ENCODE assay signal across 10 mouse cellular contexts in genomic region chr2:132497412-132498135, GRCm38 (mm10).
DNase-seq lines count a peak whose midpoint lies in the region; ATAC-seq and TF ChIP-seq lines count a peak whose summit lies in the region.
"Had no signal": no experiment of that assay in that cellular context is flagged by ENCODE, and none has a peak within 500 bp of the region (broad histone marks: within the 10 kb centered on the region; RNA-seq: fewer than 3 reads in every experiment).

No protein-coding gene starts in this region.

- H3K4me3 ChIP-seq in liver, postnatal 0 days (ENCODE audit: low read depth, low read length), result no peak overlapping the region
- no peak overlapping the region for H3K4me3 ChIP-seq in liver, embryonic 12.5 days
- no peak overlapping the region for H3K4me3 ChIP-seq in midbrain, embryonic 14.5 days (replicated peaks; ENCODE audit: low read depth, low read length)
- H3K4me3 ChIP-seq: liver, embryonic 13.5 days had no signal

- H3K9ac ChIP-seq in liver, postnatal 0 days (replicated peaks), result no peak overlapping the region
- H3K9ac ChIP-seq in liver, embryonic 12.5 days, result no peak overlapping the region
- H3K9ac ChIP-seq in midbrain, embryonic 14.5 days (replicated peaks; ENCODE audit: low read length), result no peak overlapping the region
- H3K9ac ChIP-seq: liver, embryonic 13.5 days had no signal

- H3K36me3 ChIP-seq in liver, postnatal 0 days (replicated peaks; ENCODE audit: insufficient read depth, low read length), result no peaks in the 10 kb centered on the region
- no peaks in the 10 kb centered on the region for H3K36me3 ChIP-seq in liver, embryonic 12.5 days
- no peaks in the 10 kb centered on the region for H3K36me3 ChIP-seq in midbrain, embryonic 14.5 days (ENCODE audit: control insufficient read depth, insufficient read depth, low read length)
- H3K36me3 ChIP-seq: liver, embryonic 13.5 days had no signal

- H3K4me1 ChIP-seq in liver, postnatal 0 days (ENCODE audit: insufficient read depth), result no peaks in the 10 kb centered on the region
- H3K4me1 ChIP-seq in liver, embryonic 12.5 days, result no peaks in the 10 kb centered on the region
- H3K4me1 ChIP-seq in midbrain, embryonic 14.5 days (ENCODE audit: control insufficient read depth, insufficient read depth, low read length), result no peaks in the 10 kb centered on the region
- H3K4me1 ChIP-seq: liver, embryonic 13.5 days had no signal

- TF ChIP-seq EP300 in liver, postnatal 0 days (IDR thresholded peaks at IDR 0.05; ENCODE audit: low read depth), result no peak

- H3K27me3 ChIP-seq in liver, postnatal 0 days (ENCODE audit: insufficient read depth, low read length), result no peaks in the 10 kb centered on the region
- H3K27me3 ChIP-seq in liver, embryonic 12.5 days (replicated peaks), result no peaks in the 10 kb centered on the region
- no peaks in the 10 kb centered on the region for H3K27me3 ChIP-seq in midbrain, embryonic 14.5 days (ENCODE audit: control insufficient read depth, insufficient read depth, low read length)

- no peak overlapping the region for H3K27ac ChIP-seq in liver, postnatal 0 days (ENCODE audit: low read depth)
- no peak overlapping the region for H3K27ac ChIP-seq in liver, embryonic 12.5 days
- H3K27ac ChIP-seq in midbrain, embryonic 14.5 days (replicated peaks; ENCODE audit: low read depth, low read length), result no peak overlapping the region
- H3K27ac ChIP-seq: liver, embryonic 13.5 days had no signal

- H3K4me2 ChIP-seq in liver, postnatal 0 days (ENCODE audit: low read depth, low read length), result no peak overlapping the region
- H3K4me2 ChIP-seq in liver, embryonic 12.5 days, result no peak overlapping the region
- H3K4me2 ChIP-seq in midbrain, embryonic 14.5 days (ENCODE audit: low read length), result no peak overlapping the region
- H3K4me2 ChIP-seq: liver, embryonic 13.5 days had no signal

- DNase-seq in cerebellum, adult 9-10 months, result peak; percentile 33
- no peak for DNase-seq in cerebellum, adult 18-20 months
- DNase-seq in liver, postnatal 0 days, result no peak
- DNase-seq in midbrain, embryonic 14.5 days, result peak; percentile 76
- DNase-seq in adrenal gland, adult 18-20 months (ENCODE audit: low spot score in 2 of 2), result no peak
- no peak for DNase-seq in urinary bladder, postnatal 25 days (ENCODE audit: low spot score)
- DNase-seq: kidney, adult 18-20 months; liver, embryonic 13.5 days had no signal

- no peaks in the 10 kb centered on the region for H3K9me3 ChIP-seq in liver, postnatal 0 days (ENCODE audit: low read length)
- H3K9me3 ChIP-seq in liver, embryonic 12.5 days (replicated peaks), result no peaks in the 10 kb centered on the region
- no peaks in the 10 kb centered on the region for H3K9me3 ChIP-seq in midbrain, embryonic 14.5 days (ENCODE audit: control insufficient read depth, low read length)
- H3K9me3 ChIP-seq: liver, embryonic 13.5 days had no signal

- 68% methylated on average over 7 of the region's 7 CpGs for WGBS in liver, postnatal 0 days (ENCODE audit: insufficient replicate concordance)
- 70% methylated on average over 7 of the region's 7 CpGs for WGBS in liver, embryonic 12.5 days (ENCODE audit: insufficient replicate concordance)
- 84% methylated on average over 7 of the region's 7 CpGs for WGBS in midbrain, embryonic 14.5 days

- TF ChIP-seq CTCF in liver, postnatal 0 days (IDR thresholded peaks at IDR 0.05; ENCODE audit: low read depth), result peak; percentile 59

- no peak for ATAC-seq in liver, postnatal 0 days
- no peak for ATAC-seq in liver, embryonic 12.5 days
- peak; percentile 88 for ATAC-seq in common myeloid progenitor, adult 5-6 weeks (replicated peaks; ENCODE audit: low read depth, poor library complexity, severe bottlenecking)
- ATAC-seq in midbrain, embryonic 14.5 days (ENCODE audit: low FRiP score, low TSS enrichment), result peak; percentile 46; the same call in 1 of the 2 replicates

Comparison
In these comparisons a context has a peak if more than half of its experiments do, and no peak if none do; other contexts are left out.
1. DNase-seq: peak in cerebellum, adult 9-10 months (single experiment) and midbrain, embryonic 14.5 days (single experiment); none in cerebellum, adult 18-20 months (0 of 2), liver, postnatal 0 days (single experiment), adrenal gland, adult 18-20 months (0 of 2) and urinary bladder, postnatal 25 days (single experiment).
2. ATAC-seq: peak in common myeloid progenitor, adult 5-6 weeks (single experiment) and midbrain, embryonic 14.5 days (single experiment); none in liver, postnatal 0 days (single experiment) and liver, embryonic 12.5 days (single experiment).